Mouse (Mus musculus) small intestine, adult 2 months (tissue): ENCODE results near the gene Slc6a9.

Experiments
- CTCF ChIP-seq: fragments of 200-500 bp; IDR thresholded peaks from 2 replicates; pipeline ENCODE4 v1.5.1; 2012; ENCODE audit warnings: low read depth, mild to moderate bottlenecking, control low read depth, inconsistent platforms, low read length, moderate library complexity, mixed read lengths; ENCODE audit not compliant: insufficient replicate concordance, insufficient read length; ENCODE audit errors: extremely low read depth
- POLR2A ChIP-seq: fragments of 200-500 bp; IDR thresholded peaks from 2 replicates; pipeline ENCODE4 v1.6.1; 2012; ENCODE audit warnings: low read depth, mild to moderate bottlenecking, control low read depth, inconsistent platforms, low read length, moderate library complexity

DNA sequence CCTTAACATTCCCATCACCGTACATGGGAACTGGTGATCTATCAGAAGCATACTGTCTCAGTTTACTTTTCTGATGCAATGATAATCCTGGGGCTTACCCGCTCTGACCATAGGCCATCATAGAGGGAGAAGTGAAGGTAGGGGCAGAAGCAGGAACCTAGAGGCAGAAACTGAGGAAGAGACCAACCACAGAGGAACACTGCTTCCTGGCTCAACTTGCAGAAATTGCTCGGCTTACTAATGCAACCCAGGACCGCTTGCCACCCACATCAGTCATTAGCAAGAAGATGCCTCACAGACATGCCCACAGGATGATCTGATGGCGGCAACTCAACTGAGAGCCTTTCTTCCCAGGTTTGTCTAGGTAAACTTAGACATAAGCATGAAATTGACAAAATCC lies 84.5 kb downstream of the Slc6a9 start:
- TF ChIP-seq CTCF (no peak), POLR2A (no peak)
